Mouse (Mus musculus) CH12.LX (cell line): Measurements from ENCODE around the gene Grid2. TPM values are rescaled to one million over a fixed set of nuclear protein-coding genes. Genes with fewer than 3 reads are reported as not detected.

ENCODE experiments used
- DNase-seq: peaks from one replicate; pipeline ENCODE4 v3.0.0-alpha.2; 2013; ENCODE audit errors: extremely low read depth
- H3K27ac ChIP-seq: 2 replicates; pipeline ENCODE4 v1.5.1; 2012; ENCODE audit warnings: low read depth, mild to moderate bottlenecking, control low read depth, moderate library complexity; ENCODE audit not compliant: insufficient read depth
- H3K27me3 ChIP-seq: replicated peaks from 2 replicates; pipeline ENCODE3; 2012; ENCODE audit warnings: inconsistent platforms
- H3K36me3 ChIP-seq, 2 experiments: replicated peaks in 1 of 2; 2 replicates each; pipeline versions ENCODE3 to v1.6.1; 2012; ENCODE audit warnings: inconsistent platforms in 1 of 2, low read length in 1 of 2, mild to moderate bottlenecking in 1 of 2, mixed read lengths in 1 of 2, moderate library complexity in 1 of 2; ENCODE audit not compliant: control insufficient read depth in 1 of 2, insufficient read depth in 1 of 2
- H3K4me1 ChIP-seq, 2 experiments: 2 replicates each; pipeline ENCODE4 v1.6.1; 2012; ENCODE audit warnings: inconsistent platforms in 1 of 2, moderate library complexity in 1 of 2; ENCODE audit not compliant: insufficient read depth in 2 of 2, control insufficient read depth in 1 of 2
- H3K4me2 ChIP-seq: 2 replicates; pipeline ENCODE4 v1.6.1; 2012; ENCODE audit warnings: low read depth, mild to moderate bottlenecking, control low read depth; ENCODE audit not compliant: poor library complexity, insufficient read depth, severe bottlenecking
- H3K4me3 ChIP-seq, 3 experiments: fragments of 150-350 bp in 1 of 3; sonication (generic) in 1 of 3; replicated peaks in 1 of 3; 2 replicates each; pipeline versions ENCODE3 to v1.5.1; 2011 to 2012; ENCODE audit warnings: low read depth in 2 of 3, low read length in 2 of 3, mild to moderate bottlenecking in 2 of 3, moderate library complexity in 2 of 3, control low read depth in 1 of 3, improper control_type of control experiment in 1 of 3, inconsistent platforms in 1 of 3, mixed read lengths in 1 of 3; ENCODE audit not compliant: poor library complexity in 1 of 3
- H3K79me2 ChIP-seq: replicated peaks from 2 replicates; pipeline ENCODE4 v1.6.1; 2012; ENCODE audit warnings: mild to moderate bottlenecking, moderate library complexity; ENCODE audit not compliant: control insufficient read depth, poor library complexity, insufficient read depth, severe bottlenecking; ENCODE audit errors: extremely low read depth
- H3K9ac ChIP-seq: 2 replicates; pipeline ENCODE4 v1.6.1; 2012; ENCODE audit warnings: low read depth, mild to moderate bottlenecking, control low read depth, moderate library complexity; ENCODE audit not compliant: insufficient read depth
- H3K9me3 ChIP-seq: replicated peaks from 2 replicates; pipeline ENCODE3; 2012; ENCODE audit warnings: low read length, inconsistent platforms, mixed read lengths
- BHLHE40 ChIP-seq: IDR thresholded peaks from 2 replicates; pipeline ENCODE4 v1.6.1; 2011; ENCODE audit warnings: mild to moderate bottlenecking, low read depth, low read length, improper control_type of control experiment
- CHD2 ChIP-seq: IDR thresholded peaks from 2 replicates; pipeline ENCODE4 v1.6.1; 2011; ENCODE audit warnings: low read length, improper control_type of control experiment
- CTCF ChIP-seq, 2 experiments: IDR thresholded peaks in 1 of 2; conservative IDR thresholded peaks in 1 of 2; 2 replicates each; pipeline ENCODE4 v1.5.1; 2011 to 2012; ENCODE audit warnings: low read depth in 2 of 2, low read length in 2 of 2, improper control_type of control experiment in 1 of 2, inconsistent platforms in 1 of 2, mild to moderate bottlenecking in 1 of 2, moderate library complexity in 1 of 2
- ELF1 ChIP-seq: IDR thresholded peaks from 2 replicates; pipeline ENCODE4 v1.6.1; 2014; ENCODE audit warnings: low read depth, mild to moderate bottlenecking, inconsistent platforms, low read length, improper control_type of control experiment
- ETS1 ChIP-seq: conservative IDR thresholded peaks from 2 replicates; pipeline ENCODE4 v1.6.1; 2012; ENCODE audit warnings: low read depth, mild to moderate bottlenecking, inconsistent platforms, low read length, improper control_type of control experiment, moderate library complexity
- GABPA ChIP-seq: IDR thresholded peaks from 2 replicates; pipeline ENCODE4 v1.6.1; 2012; ENCODE audit warnings: low read depth, low read length, improper control_type of control experiment, inconsistent platforms; ENCODE audit not compliant: insufficient replicate concordance
- HCFC1 ChIP-seq: IDR thresholded peaks from 2 replicates; pipeline ENCODE4 v1.6.1; 2012; ENCODE audit warnings: low read depth, mild to moderate bottlenecking, inconsistent platforms, low read length, improper control_type of control experiment
- IRF4 ChIP-seq: IDR thresholded peaks from 2 replicates; pipeline ENCODE4 v1.6.1; 2014; ENCODE audit warnings: low read depth, mild to moderate bottlenecking, inconsistent platforms, low read length, improper control_type of control experiment
- JUN ChIP-seq: IDR thresholded peaks from 2 replicates; pipeline ENCODE4 v1.6.1; 2011; ENCODE audit warnings: low read depth, mild to moderate bottlenecking, low read length, improper control_type of control experiment, moderate library complexity; ENCODE audit not compliant: insufficient read depth
- JUND ChIP-seq: conservative IDR thresholded peaks from 2 replicates; pipeline ENCODE4 v1.6.1; 2011; ENCODE audit warnings: low read depth, low read length, improper control_type of control experiment
- KAT2A ChIP-seq: IDR thresholded peaks from 2 replicates; pipeline ENCODE4 v1.6.1; 2012; ENCODE audit warnings: low read length, improper control_type of control experiment, inconsistent platforms; ENCODE audit not compliant: insufficient replicate concordance
- MAX ChIP-seq: IDR thresholded peaks from 2 replicates; pipeline ENCODE4 v1.6.1; 2011; ENCODE audit warnings: low read length, improper control_type of control experiment
- MAZ ChIP-seq: IDR thresholded peaks from 2 replicates; pipeline ENCODE4 v1.6.1; 2012; ENCODE audit warnings: low read depth, mild to moderate bottlenecking, inconsistent platforms, low read length, improper control_type of control experiment, moderate library complexity
- MXI1 ChIP-seq: IDR thresholded peaks from 2 replicates; pipeline ENCODE4 v1.6.1; 2011; ENCODE audit warnings: mild to moderate bottlenecking, low read depth, low read length, improper control_type of control experiment
- MYC ChIP-seq: IDR thresholded peaks from 2 replicates; pipeline ENCODE4 v1.6.1; 2011; ENCODE audit warnings: low read depth, mild to moderate bottlenecking, improper control_type of control experiment, low read length
- NELFE ChIP-seq: IDR thresholded peaks from 2 replicates; pipeline ENCODE4 v1.6.1; 2011; ENCODE audit warnings: low read depth, low read length, improper control_type of control experiment
- NRF1 ChIP-seq: IDR thresholded peaks from 2 replicates; pipeline ENCODE4 v1.6.1; 2014; ENCODE audit warnings: low read depth, mild to moderate bottlenecking, inconsistent platforms, low read length, improper control_type of control experiment, moderate library complexity
- PAX5 ChIP-seq: IDR thresholded peaks from 2 replicates; pipeline ENCODE4 v1.6.1; 2012; ENCODE audit warnings: low read length, inconsistent platforms, mixed read lengths
- POLR2A ChIP-seq: IDR thresholded peaks from 2 replicates; pipeline ENCODE4 v1.6.1; 2011; ENCODE audit warnings: low read depth, mild to moderate bottlenecking, improper control_type of control experiment, low read length
- RAD21 ChIP-seq: IDR thresholded peaks from 2 replicates; pipeline ENCODE4 v1.6.1; 2011; ENCODE audit warnings: low read depth, mild to moderate bottlenecking, low read length, improper control_type of control experiment, moderate library complexity
- SIN3A ChIP-seq: IDR thresholded peaks from 2 replicates; pipeline ENCODE4 v1.6.1; 2012; ENCODE audit warnings: low read length, improper control_type of control experiment, inconsistent platforms
- SMC3 ChIP-seq: IDR thresholded peaks from 2 replicates; pipeline ENCODE4 v1.6.1; 2011; ENCODE audit warnings: low read depth, low read length, improper control_type of control experiment
- TBP ChIP-seq: conservative IDR thresholded peaks from 2 replicates; pipeline ENCODE4 v1.6.1; 2011; ENCODE audit warnings: low read depth, low read length, improper control_type of control experiment
- USF2 ChIP-seq: conservative IDR thresholded peaks from 2 replicates; pipeline ENCODE4 v1.6.1; 2011; ENCODE audit warnings: low read depth, low read length, improper control_type of control experiment
- ZKSCAN1 ChIP-seq: IDR thresholded peaks from 2 replicates; pipeline ENCODE4 v1.6.1; 2012; ENCODE audit warnings: low read depth, inconsistent platforms, low read length, improper control_type of control experiment, borderline replicate concordance
- ZMIZ1 ChIP-seq: IDR thresholded peaks from 2 replicates; pipeline ENCODE4 v1.6.1; 2012; ENCODE audit warnings: low read depth, mild to moderate bottlenecking, inconsistent platforms, low read length, improper control_type of control experiment
- ZNF384 ChIP-seq: IDR thresholded peaks from 2 replicates; pipeline ENCODE4 v1.6.1; 2012; ENCODE audit warnings: low read depth, low read length, improper control_type of control experiment, inconsistent platforms
- dilution Hi-C: fragments of 300-500 bp; cut with MboI; formaldehyde crosslinking; loops from 2 replicates; pipeline ENCODE4 v1.14.3; 2020; ENCODE audit warnings: low sequenced_read_pairs; ENCODE audit not compliant: extremely low pct_unique_long_range_greater_than_20kb, extremely low pct_ligation_motif_present
- in situ Hi-C: fragments of 300-500 bp; cut with MboI; formaldehyde crosslinking; loops from 3 replicates; pipeline ENCODE4 v1.14.3; 2019; ENCODE audit warnings: low sequenced_read_pairs, low pct_ligation_motif_present, low pct_unique_long_range_greater_than_20kb, mixed read lengths
- polyA plus RNA-seq: library from polyadenylated mRNA; unstranded; fragments of >175 nt; gene quantifications from 2 replicates; pipeline ENCODE4 v1.2.1, GENCODE M21; 2012; ENCODE audit warnings: low read depth; ENCODE audit not compliant: insufficient read length
- total RNA-seq, 2 experiments: library from RNA; depleted of rRNA; stranded (reverse); fragments of 300-350 nt in 1 of 2; fragments of >200 nt in 1 of 2; gene quantifications; 2 replicates each; pipeline ENCODE4 v1.2.3; 2012 to 2014

Grid2 gene
- total and polyA plus RNA-seq, 3 experiments, result not detected

- no peak for DNase-seq
- no peak for TF ChIP-seq CHD2
- TF ChIP-seq MAX, result no peak
- TF ChIP-seq KAT2A, result no peak
- no peak for TF ChIP-seq NELFE
- no peak for TF ChIP-seq ZKSCAN1
- TF ChIP-seq HCFC1, result no peak
- no peak for TF ChIP-seq POLR2A
- no peak for TF ChIP-seq ELF1
- TF ChIP-seq MXI1, result no peak
- no peak for TF ChIP-seq ZNF384
- TF ChIP-seq MYC, result no peak
- no peak for TF ChIP-seq SMC3
- no peak for TF ChIP-seq SIN3A
- no peak for TF ChIP-seq TBP
- no peak for TF ChIP-seq MAZ
- no peaks in the 10 kb centered on the region for H3K4me1 ChIP-seq
- no peak overlapping the region for H3K4me3 ChIP-seq
- H3K4me2 ChIP-seq, result no peak overlapping the region
- dilution Hi-C loops (no loop called here), in situ Hi-C loops (no loop called here)
- H3K9ac ChIP-seq, result no peak overlapping the region
- no peak overlapping the region for H3K27ac ChIP-seq
- no peaks in the 10 kb centered on the region for H3K27me3 ChIP-seq
- H3K79me2 ChIP-seq, result no peaks in the 10 kb centered on the region
- no peaks in the 10 kb centered on the region for H3K36me3 ChIP-seq
- peaks cover 54% of the 10 kb centered on the region for H3K9me3 ChIP-seq
Observed at GRCm38 (mm10) chr6:64671010-64671409, 1415.3 kb downstream of the Grid2 start.

- Histone ChIP-seq H3K27ac (no peak overlapping the region), H3K9ac (no peak overlapping the region), H3K9me3 (peaks cover 65% of the 10 kb centered on the region), H3K27me3 (no peaks in the 10 kb centered on the region), H3K4me2 (no peak overlapping the region), H3K79me2 (no peaks in the 10 kb centered on the region), H3K36me3 (no peaks in the 10 kb centered on the region), H3K4me1 (no peaks in the 10 kb centered on the region), H3K4me3 (no peak overlapping the region)
- in situ Hi-C loops (no loop called here), dilution Hi-C loops (no loop called here)
- DNase-seq, result no peak
- TF ChIP-seq PAX5, result no peak
- TF ChIP-seq MAX, result no peak
- TF ChIP-seq MXI1, result no peak
- no peak for TF ChIP-seq CHD2
- TF ChIP-seq IRF4, result no peak
- TF ChIP-seq USF2, result no peak
- TF ChIP-seq ZMIZ1, result no peak
- TF ChIP-seq RAD21, result no peak
- no peak for TF ChIP-seq TBP
- TF ChIP-seq BHLHE40, result no peak
- TF ChIP-seq JUN, result no peak
- TF ChIP-seq KAT2A, result no peak
- TF ChIP-seq GABPA, result no peak
- TF ChIP-seq CTCF (conservative IDR thresholded peaks at IDR 0.05 in 1 of 2, IDR thresholded peaks at IDR 0.05 in 1 of 2; ENCODE audit: low read depth in 2 of 2, low read length in 2 of 2), result no peak
- no peak for TF ChIP-seq JUND
- no peak for TF ChIP-seq ETS1
- TF ChIP-seq NRF1, result no peak
- TF ChIP-seq POLR2A, result no peak
- TF ChIP-seq MAZ, result no peak
Observed at GRCm38 (mm10) chr6:64678815-64679214, 1423.1 kb downstream of the Grid2 start.
